Mouse (Mus musculus): ENCODE results near the gene Klhdc8a. TPM values are rescaled to one million over a fixed set of nuclear protein-coding genes. Genes with fewer than 3 reads are reported as not detected.

Klhdc8a gene
- polyA plus RNA-seq, 1 experiment from 2014 or later: 1.2 TPM

DNA sequence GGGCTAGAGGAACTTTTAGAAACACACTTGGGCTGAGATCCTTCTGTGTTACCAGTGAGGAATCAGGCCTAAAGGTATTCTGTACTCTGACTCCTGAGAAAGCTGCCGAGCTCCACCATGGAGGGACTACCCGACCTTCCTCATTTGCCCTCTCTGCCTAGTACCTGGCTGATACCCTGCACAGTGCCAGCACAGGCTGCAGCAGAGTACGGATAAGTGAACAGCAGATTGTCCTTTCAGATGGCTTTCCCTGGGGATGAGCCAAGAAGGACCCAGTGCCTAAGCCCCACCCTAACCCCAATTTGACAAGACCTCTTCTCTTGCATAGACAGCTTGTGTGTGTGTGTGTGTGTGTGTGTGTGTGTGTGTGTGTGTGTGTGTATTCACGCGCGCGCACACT, 10.2 kb downstream of the Klhdc8a start:
- WGBS: 82% methylated on average over 7 of the region's 7 CpGs
- Histone ChIP-seq H3K36me3 (ENCODE audit: poor library complexity, severe bottlenecking) (no peaks in the 10 kb centered on the region), H3K9me3 (replicated peaks) (no peaks in the 10 kb centered on the region), H3K9ac (no peak overlapping the region), H3K4me3 (no peak overlapping the region), H3K27ac (no peak overlapping the region), H3K4me2 (no peak overlapping the region), H3K4me1 (0 out of 2 replicates have a peak, but pooled peaks cover 3% of the 10 kb centered on the region), H3K27me3 (0 out of 2 replicates have a peak, but pooled peaks cover 3% of the 10 kb centered on the region)
- ATAC-seq: no peak

- Histone ChIP-seq H3K4me2 (no peak overlapping the region), H3K9me3 (replicated peaks) (no peaks in the 10 kb centered on the region), H3K27me3 (0 out of 2 replicates have a peak, but pooled peaks cover 3% of the 10 kb centered on the region), H3K4me3 (no peak overlapping the region), H3K36me3 (ENCODE audit: poor library complexity, severe bottlenecking) (no peaks in the 10 kb centered on the region), H3K4me1 (peaks cover 8% of the 10 kb centered on the region), H3K27ac (no peak overlapping the region), H3K9ac (no peak overlapping the region)
- ATAC-seq: no peak
- 77% methylated on average over 7 of the region's 7 CpGs for WGBS
Measured at GRCm38 (mm10) chr1:132310754-132311153, 12.3 kb downstream of the Klhdc8a start.

- H3K36me3 ChIP-seq (ENCODE audit: poor library complexity, severe bottlenecking): no peaks in the 10 kb centered on the region
- peaks cover 11% of the 10 kb centered on the region for H3K4me1 ChIP-seq
- ATAC-seq: no peak
- H3K4me2 ChIP-seq: no peak overlapping the region
- H3K27me3 ChIP-seq: 0 out of 2 replicates have a peak, but pooled peaks cover 3% of the 10 kb centered on the region
- H3K27ac ChIP-seq: no peak overlapping the region
- H3K4me3 ChIP-seq: no peak overlapping the region
- no peak overlapping the region for H3K9ac ChIP-seq
- no peaks in the 10 kb centered on the region for H3K9me3 ChIP-seq (replicated peaks)
- WGBS: 83% methylated on average over 10 of the region's 10 CpGs
Measured at GRCm38 (mm10) chr1:132311174-132311859, 12.9 kb downstream of the Klhdc8a start.

DNA sequence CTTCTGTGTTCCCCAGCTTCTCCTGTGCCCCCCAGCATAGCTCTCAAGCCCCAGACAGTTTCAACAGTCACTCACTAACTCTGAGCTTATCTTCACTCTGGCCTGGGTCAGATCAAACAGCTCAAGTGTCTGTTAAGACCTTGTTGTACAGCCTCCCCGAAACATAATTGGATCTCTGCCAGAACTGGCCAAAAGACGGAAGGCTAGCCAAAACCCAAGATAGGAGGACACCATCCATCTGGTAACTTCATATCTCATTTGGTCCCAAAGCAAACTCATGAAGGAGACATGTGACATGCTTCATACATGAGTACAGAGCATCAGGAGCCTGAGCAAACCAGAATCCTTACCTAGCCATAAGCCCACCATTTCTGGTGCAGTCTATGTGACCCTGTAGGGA, 13.6 kb downstream of the Klhdc8a start:
- 0 out of 2 replicates have a peak, but pooled peaks cover 3% of the 10 kb centered on the region for H3K27me3 ChIP-seq
- no peak overlapping the region for H3K27ac ChIP-seq
- ATAC-seq: no peak
- H3K4me3 ChIP-seq: no peak overlapping the region
- no peaks in the 10 kb centered on the region for H3K9me3 ChIP-seq (replicated peaks)
- H3K9ac ChIP-seq: no peak overlapping the region
- 63% methylated on average over 2 of the region's 2 CpGs for WGBS
- H3K4me1 ChIP-seq: peaks cover 18% of the 10 kb centered on the region
- no peak overlapping the region for H3K4me2 ChIP-seq
- no peaks in the 10 kb centered on the region for H3K36me3 ChIP-seq (ENCODE audit: poor library complexity, severe bottlenecking)

DNA sequence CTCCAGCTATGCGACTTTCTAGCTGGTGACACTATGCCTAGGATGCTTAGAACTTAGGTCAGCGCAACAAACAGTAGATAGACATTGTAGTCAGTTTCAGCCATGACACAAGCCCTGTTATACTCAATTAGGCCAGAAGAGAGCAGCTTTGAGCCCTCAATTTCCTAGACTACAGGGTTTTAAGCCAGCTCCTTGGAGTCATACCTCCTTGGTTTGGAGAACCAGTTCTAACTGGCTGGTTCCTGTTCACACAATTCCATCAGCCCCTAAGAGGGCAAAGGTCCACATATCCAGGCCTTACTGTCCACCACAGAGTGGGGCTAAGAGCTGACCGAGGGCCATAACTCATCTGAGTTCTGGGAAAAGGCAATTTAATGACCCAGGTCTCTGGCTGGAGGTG, 14.3 kb downstream of the Klhdc8a start:
- no peak for ATAC-seq
- Histone ChIP-seq H3K9me3 (replicated peaks) (no peaks in the 10 kb centered on the region), H3K9ac (no peak overlapping the region), H3K27me3 (no peaks in the 10 kb centered on the region), H3K4me3 (no peak overlapping the region), H3K4me2 (no peak overlapping the region), H3K4me1 (peaks cover 25% of the 10 kb centered on the region), H3K36me3 (ENCODE audit: poor library complexity, severe bottlenecking) (no peaks in the 10 kb centered on the region), H3K27ac (no peak overlapping the region)
- WGBS: 55% methylated on average over 3 of the region's 3 CpGs

DNA sequence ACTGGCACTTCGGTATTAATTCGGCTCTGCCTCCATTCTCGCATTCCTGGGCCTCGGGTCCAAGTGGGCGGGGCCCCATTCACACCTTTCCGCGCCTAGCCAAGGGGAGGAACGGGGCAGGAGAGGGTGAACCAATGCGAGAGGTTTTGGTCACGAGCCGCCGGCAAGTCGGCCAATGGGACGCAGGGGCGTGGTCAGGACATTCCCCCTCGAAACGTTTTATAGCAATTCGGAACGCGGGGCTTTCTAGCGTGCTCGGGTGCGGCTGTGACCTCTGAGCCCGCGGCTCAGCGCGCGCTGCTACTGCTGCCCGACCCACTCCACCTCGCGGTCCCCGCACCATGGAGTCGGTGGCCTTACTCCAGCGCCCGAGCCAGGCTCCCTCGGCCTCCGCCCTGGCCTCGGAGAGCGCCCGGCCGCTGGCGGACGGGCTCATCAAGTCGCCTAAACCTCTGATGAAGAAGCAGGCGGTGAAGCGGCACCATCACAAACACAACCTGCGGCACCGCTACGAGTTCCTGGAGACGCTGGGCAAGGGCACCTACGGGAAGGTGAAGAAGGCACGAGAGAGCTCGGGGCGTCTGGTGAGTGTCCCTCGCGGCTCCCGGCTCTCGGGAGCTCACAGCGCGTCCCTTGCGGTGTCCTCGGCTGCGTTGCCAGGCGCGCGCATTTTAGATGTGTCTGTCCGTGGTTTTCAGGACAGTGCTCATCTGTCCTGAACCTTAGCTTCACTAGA, 17.6 kb downstream of the Klhdc8a start, which contains the start of gene Nuak2:
Gene Nuak2, plus strand, starts transcription at position 238 of the 736 bp plus-strand sequence.
- peak within 1 kb of the TSS; percentile 99 for H3K27ac ChIP-seq
- peak within 1 kb of the TSS; percentile 87 for H3K4me2 ChIP-seq
- H3K9ac ChIP-seq: peak within 1 kb of the TSS; percentile 90
- peak within 1 kb of the TSS; percentile 81 for H3K4me3 ChIP-seq
- H3K9me3 ChIP-seq (replicated peaks): no peaks in the 10 kb centered on the region
- H3K27me3 ChIP-seq: no peaks in the 10 kb centered on the region
- H3K36me3 ChIP-seq (ENCODE audit: poor library complexity, severe bottlenecking): peaks cover 5% of the 10 kb centered on the region
- peak; percentile 88 for ATAC-seq
- H3K4me1 ChIP-seq: peaks cover 58% of the 10 kb centered on the region
- under 1% methylated on average over 67 of the region's 67 CpGs for WGBS

- H3K27me3 ChIP-seq: no peaks in the 10 kb centered on the region
- H3K9ac ChIP-seq: peak overlapping the region; percentile 90
- H3K4me1 ChIP-seq: peaks cover 61% of the 10 kb centered on the region
- H3K4me2 ChIP-seq: peak overlapping the region; percentile 87
- no peaks in the 10 kb centered on the region for H3K9me3 ChIP-seq (replicated peaks)
- 15% methylated on average over 7 of the region's 7 CpGs for WGBS
- ATAC-seq: no peak
- peak overlapping the region; percentile 81 for H3K4me3 ChIP-seq
- H3K27ac ChIP-seq: peak overlapping the region; percentile 99
- H3K36me3 ChIP-seq (ENCODE audit: poor library complexity, severe bottlenecking): peaks cover 5% of the 10 kb centered on the region
Measured at GRCm38 (mm10) chr1:132316625-132316994, 18.2 kb downstream of the Klhdc8a start.

DNA sequence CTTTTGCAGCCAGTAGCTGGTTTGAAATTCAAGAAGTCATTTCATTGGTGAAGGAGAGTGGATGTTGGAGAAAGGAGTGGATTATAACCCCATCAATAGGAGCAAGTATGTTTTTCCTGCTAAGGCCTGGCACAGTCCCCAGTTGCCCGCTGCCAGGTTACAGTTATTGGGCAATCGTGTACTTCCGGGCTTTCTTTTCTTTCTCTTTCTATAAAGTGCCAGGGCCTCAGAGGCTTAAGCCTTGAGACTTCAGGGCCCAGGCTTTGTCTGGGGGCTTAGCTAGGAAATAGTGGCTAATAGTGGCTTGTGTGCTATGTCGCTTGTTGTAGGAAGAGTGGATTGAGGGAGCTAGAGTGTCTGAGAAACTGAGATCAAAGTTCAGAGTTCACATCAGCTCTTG, 19.0 kb downstream of the Klhdc8a start:
- H3K4me2 ChIP-seq: peak overlapping the region; percentile 87
- peak overlapping the region; percentile 90 for H3K9ac ChIP-seq
- peaks cover 69% of the 10 kb centered on the region for H3K4me1 ChIP-seq
- no peaks in the 10 kb centered on the region for H3K9me3 ChIP-seq (replicated peaks)
- H3K4me3 ChIP-seq: peak overlapping the region; percentile 81
- peak; percentile 3; the same call in 1 of the 2 replicates for ATAC-seq
- no peaks in the 10 kb centered on the region for H3K27me3 ChIP-seq
- peaks cover 5% of the 10 kb centered on the region for H3K36me3 ChIP-seq (ENCODE audit: poor library complexity, severe bottlenecking)
- peak overlapping the region; percentile 99 for H3K27ac ChIP-seq
- 6% methylated on average over 4 of the region's 4 CpGs for WGBS

- WGBS: 16% methylated on average over 8 of the region's 8 CpGs
- Histone ChIP-seq H3K4me2 (peak overlapping the region; percentile 87), H3K9me3 (replicated peaks) (no peaks in the 10 kb centered on the region), H3K27me3 (no peaks in the 10 kb centered on the region), H3K9ac (peak overlapping the region; percentile 90), H3K4me3 (peak overlapping the region; percentile 81), H3K27ac (peak overlapping the region; percentile 99), H3K36me3 (ENCODE audit: poor library complexity, severe bottlenecking) (peaks cover 5% of the 10 kb centered on the region), H3K4me1 (peaks cover 77% of the 10 kb centered on the region)
- no peak for ATAC-seq
Measured at GRCm38 (mm10) chr1:132317894-132318863, 19.8 kb downstream of the Klhdc8a start.

DNA sequence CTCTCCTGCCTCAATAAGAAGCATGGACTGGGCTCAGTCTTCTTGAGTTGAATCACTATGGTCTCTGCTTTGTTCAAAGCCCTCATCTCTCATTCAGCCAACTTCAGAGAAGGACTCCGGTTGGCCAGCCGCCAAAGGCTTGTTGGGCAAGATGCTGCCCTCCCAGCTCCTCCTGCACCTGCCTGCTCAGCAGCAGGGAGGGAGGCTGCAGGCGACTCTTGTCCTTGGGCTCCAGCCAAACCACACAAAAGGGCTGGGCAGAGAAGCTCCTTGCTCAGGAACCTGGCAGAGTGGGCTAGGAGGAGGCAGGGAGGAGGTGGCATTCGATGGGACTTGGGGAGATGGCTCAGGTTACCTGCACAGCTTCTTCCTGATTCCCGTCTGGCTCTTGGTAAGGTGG, 20.8 kb downstream of the Klhdc8a start:
- ATAC-seq: peak; percentile 4; the same call in 1 of the 2 replicates
- Histone ChIP-seq H3K9ac (peak overlapping the region; percentile 90; the same call in 1 of the 2 replicates), H3K27me3 (no peaks in the 10 kb centered on the region), H3K4me3 (peak overlapping the region; percentile 81), H3K36me3 (ENCODE audit: poor library complexity, severe bottlenecking) (peaks cover 5% of the 10 kb centered on the region), H3K4me1 (peaks cover 87% of the 10 kb centered on the region), H3K27ac (peak overlapping the region; percentile 99), H3K4me2 (peak overlapping the region; percentile 87), H3K9me3 (replicated peaks) (no peaks in the 10 kb centered on the region)
- 12% methylated on average over 5 of the region's 5 CpGs for WGBS

DNA sequence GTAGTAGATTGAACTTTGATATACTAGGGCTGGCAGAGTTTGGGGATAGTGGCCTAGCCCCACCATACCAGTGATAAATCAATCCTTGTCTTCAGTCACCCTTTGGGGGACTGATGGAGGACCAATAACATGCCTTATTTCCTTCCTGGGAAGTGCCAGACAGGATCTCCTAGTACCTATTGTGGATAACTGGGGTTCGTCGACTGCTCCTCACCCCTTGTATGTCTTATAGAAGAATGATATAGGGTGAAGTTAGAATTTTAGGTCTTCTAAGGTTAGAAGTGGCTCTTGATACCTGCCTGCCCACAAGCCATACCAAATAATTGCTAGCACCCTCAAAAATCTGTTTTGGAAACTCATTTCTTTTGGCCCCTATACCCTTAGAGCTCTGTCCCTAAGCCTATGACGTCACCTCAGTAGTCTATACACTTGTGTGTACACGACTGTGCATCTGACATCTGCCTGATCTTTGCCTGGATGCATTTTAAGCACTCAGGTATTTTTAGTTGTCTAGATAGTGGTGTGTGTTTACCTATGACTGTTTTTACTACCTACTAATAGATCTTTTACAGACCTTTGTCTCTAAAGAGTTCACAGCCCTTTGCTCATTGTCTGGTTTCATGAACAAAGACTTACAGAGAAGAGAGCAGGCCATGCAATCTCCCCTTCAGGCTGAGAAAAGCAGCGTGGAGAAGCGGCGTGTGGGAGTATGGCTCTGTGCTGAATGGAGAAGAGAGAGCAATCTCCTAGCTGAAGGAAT, 23.6 kb downstream of the Klhdc8a start:
- no peaks in the 10 kb centered on the region for H3K27me3 ChIP-seq
- no peak overlapping the region for H3K4me3 ChIP-seq
- peak overlapping the region; percentile 52 for H3K9ac ChIP-seq
- WGBS: 17% methylated on average over 7 of the region's 7 CpGs
- H3K27ac ChIP-seq: peak overlapping the region; percentile 99
- no peaks in the 10 kb centered on the region for H3K9me3 ChIP-seq (replicated peaks)
- peak overlapping the region; percentile 29 for H3K4me2 ChIP-seq
- H3K4me1 ChIP-seq: peaks cover 100% of the 10 kb centered on the region
- ATAC-seq: no peak
- peaks cover 22% of the 10 kb centered on the region for H3K36me3 ChIP-seq (ENCODE audit: poor library complexity, severe bottlenecking)
